Mouse (Mus musculus): ENCODE measurements around the gene Fuz. TPM values are rescaled to one million over a fixed set of nuclear protein-coding genes. Genes with fewer than 3 reads are reported as not detected.
"Not testable (repeated sequence)": the region's sequence is repeated elsewhere in the genome, so short reads cannot be mapped to it uniquely, and the experiment has no call there.

Fuz gene
- polyA plus RNA-seq, 1 experiment from 2014 or later: 28.4 TPM

DNA sequence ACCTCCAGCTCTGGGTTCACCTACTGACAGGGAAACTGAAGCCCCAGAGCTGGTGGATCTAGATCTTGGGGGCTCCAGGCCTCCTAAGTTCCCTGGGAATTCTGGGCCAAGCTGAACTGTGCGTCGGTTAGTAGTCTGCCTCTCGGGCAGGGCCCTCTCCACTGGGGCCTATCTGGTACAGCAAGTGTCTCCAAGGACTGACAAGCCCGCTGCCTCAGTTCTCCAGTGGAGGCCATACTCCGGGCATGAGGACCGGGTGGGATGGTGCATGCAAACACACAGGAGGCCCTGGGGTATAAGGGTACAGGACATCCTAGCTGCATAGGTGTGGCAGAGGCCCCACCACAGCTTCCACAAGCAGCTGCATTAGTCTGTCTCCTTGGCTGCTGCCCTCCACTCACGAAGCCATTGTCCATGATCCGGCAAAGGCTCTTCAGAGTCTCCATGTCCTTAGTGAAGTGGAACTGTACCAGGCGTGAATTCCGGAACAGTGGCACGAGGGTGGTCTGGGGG is 31.8 kb upstream of the Fuz start:
- peaks cover 90% of the 10 kb centered on the region for H3K36me3 ChIP-seq
- H3K4me3 ChIP-seq: peak overlapping the region; percentile 20; the same call in 1 of the 2 replicates
- no peaks in the 10 kb centered on the region for H3K27me3 ChIP-seq (ENCODE audit: insufficient read depth, poor library complexity, severe bottlenecking)
- H3K27ac ChIP-seq: no peak overlapping the region
- no peak for DNase-seq (ENCODE audit: low spot score)
- peaks cover 61% of the 10 kb centered on the region for H3K4me1 ChIP-seq (replicated peaks)
- whole genome bisulfite sequencing: 91% methylated on average over 11 of the region's 11 CpGs
- no peaks in the 10 kb centered on the region for H3K9me3 ChIP-seq

DNA sequence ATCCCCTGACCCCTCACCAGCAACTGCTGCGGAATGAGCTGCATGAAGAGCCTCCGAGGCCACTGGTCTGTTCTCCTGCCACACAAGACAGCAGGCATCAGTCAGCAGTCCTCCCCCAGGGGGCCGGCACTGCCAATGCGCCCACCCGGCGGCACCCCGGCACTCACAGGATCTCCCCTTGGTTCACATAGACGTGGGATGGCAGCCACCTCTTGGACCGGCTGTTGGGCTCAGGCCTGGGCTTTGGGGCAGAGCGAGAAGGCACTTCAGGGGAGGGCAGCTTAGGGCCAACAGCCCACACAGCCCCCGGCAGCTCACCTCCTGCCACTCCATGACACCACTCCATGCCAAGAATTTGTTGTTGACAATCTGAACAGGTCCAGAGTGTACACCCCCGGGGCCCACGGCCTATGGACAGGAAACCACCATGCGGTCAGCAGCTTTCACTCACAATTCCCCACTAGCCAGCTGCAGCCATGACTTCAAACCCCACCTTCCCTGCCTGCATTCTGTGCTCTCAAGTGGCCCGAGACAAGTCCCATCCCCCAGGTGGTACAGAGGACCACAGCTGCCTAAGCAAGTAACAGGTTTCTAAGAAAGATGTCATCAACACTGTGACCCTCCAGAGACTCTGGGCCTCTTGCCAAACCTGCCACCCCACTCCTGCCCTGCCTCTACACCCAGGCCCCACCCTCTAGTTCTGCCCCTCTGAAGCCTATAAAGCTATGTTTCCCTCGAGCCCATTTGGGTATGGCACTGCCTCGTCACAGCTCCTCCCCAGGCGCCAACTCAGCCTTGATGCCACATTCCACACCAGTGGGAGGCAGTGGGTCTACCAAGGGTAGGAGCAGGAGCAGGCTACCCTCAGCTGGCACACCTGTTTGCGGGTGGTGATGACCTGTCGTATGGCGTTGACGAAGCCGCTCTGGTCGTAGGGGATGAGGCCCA is 31.0 kb upstream of the Fuz start:
- WGBS: 88% methylated on average over 24 of the region's 24 CpGs
- H3K9me3 ChIP-seq: no peaks in the 10 kb centered on the region
- DNase-seq (ENCODE audit: low spot score): no peak
- no peaks in the 10 kb centered on the region for H3K27me3 ChIP-seq (ENCODE audit: insufficient read depth, poor library complexity, severe bottlenecking)
- peaks cover 61% of the 10 kb centered on the region for H3K4me1 ChIP-seq (replicated peaks)
- H3K27ac ChIP-seq: no peak overlapping the region
- peak overlapping the region; percentile 20; the same call in 1 of the 2 replicates for H3K4me3 ChIP-seq
- peaks cover 82% of the 10 kb centered on the region for H3K36me3 ChIP-seq

DNA sequence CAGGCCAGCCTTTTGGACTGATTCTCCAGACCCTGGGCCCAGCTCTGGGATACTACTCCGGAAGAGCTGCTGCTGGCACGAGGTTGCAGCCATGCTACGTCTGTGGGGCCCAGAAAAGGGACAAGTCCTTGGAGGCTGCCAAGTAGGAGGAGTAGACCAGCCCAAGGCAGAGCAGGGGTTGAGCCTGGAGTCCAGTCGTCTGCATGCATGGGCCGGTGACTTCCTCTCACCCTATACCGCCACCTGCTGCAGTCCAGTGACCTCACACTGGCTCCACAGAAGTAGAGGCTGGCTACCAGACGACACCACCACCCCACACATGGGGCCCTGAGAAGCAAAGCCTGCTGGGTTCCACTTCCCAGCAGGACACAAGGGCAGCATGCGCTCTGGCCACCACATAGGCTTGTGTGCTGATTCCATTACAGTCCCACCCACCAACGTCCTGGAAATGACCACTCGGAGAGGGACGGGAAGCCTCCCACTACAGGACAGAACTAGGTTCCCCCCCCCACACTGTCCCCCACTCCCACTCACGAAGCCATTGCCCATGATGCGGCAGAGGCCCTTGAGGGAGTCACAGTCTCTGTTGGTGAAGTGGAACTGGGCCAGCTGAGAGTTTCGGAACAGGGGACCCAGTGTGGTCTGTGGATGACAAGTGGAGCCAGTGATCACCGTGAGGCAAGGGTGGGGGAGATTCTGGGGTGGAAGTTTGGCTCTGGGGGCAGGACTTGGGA is 29.4 kb upstream of the Fuz start:
- Histone ChIP-seq H3K4me3 (peak overlapping the region; percentile 95), H3K4me1 (replicated peaks) (peaks cover 60% of the 10 kb centered on the region), H3K27me3 (ENCODE audit: insufficient read depth, poor library complexity, severe bottlenecking) (no peaks in the 10 kb centered on the region), H3K36me3 (peaks cover 67% of the 10 kb centered on the region), H3K27ac (no peak overlapping the region), H3K9me3 (no peaks in the 10 kb centered on the region)
- DNase-seq (ENCODE audit: low spot score): no peak
- WGBS: 73% methylated on average over 15 of the region's 15 CpGs

DNA sequence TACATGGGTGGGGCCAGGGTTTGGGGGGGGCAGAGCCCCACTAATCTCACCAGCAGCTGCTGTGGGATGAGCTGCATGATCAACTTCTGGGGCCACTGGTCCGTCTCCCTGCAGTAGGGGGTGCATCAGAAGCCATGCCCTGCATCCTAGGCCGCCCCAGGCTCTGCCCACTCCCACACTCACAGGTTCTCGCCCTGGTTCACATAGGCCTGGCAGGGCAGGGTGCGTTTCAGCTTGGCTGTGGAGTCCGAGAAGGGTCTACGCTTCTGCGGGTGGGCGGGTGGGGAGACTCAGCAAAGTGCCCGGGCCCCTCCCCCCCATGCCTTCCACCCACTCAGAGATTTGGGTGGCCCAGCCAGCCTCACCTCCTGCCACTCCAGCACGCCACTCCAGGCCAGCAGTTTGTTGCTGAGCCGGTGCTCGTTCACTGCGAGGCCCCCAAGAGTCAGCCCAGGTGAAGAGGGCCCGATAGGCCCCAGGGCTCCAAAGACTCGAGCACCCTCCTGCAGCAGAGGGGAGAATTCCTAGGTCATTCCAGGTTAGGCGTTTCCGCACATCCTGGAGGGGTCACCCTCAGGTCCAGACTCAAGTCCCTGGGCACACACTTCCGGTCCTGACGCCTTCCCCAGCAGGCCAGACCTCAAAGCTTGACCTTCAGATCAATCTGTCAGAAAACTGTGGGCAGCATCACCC is 28.7 kb upstream of the Fuz start:
- Histone ChIP-seq H3K36me3 (peaks cover 60% of the 10 kb centered on the region), H3K4me3 (peak overlapping the region; percentile 95), H3K4me1 (replicated peaks) (peaks cover 59% of the 10 kb centered on the region), H3K9me3 (no peaks in the 10 kb centered on the region), H3K27ac (peak overlapping the region; percentile 29), H3K27me3 (ENCODE audit: insufficient read depth, poor library complexity, severe bottlenecking) (no peaks in the 10 kb centered on the region)
- 79% methylated on average over 19 of the region's 19 CpGs for WGBS
- no peak for DNase-seq (ENCODE audit: low spot score)

DNA sequence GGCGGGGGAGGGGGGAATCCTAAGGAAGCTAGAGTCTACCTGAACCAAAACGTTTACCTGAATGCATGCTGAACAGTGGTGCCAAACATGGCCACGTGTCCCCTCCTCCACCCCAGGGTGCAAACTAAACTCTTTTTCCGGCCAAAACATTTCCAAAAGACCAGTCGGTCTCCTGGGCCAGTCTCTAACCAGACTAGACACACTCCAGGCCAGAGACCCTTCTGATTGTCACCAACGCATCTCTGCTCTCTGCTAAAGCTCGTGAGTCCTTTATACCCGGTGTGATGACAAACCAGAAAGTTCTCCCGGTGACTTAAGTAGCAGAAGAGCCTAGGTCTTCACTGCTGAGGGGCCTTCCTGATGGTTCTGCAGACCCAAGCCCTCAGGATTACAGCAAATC is 28.1 kb upstream of the Fuz start:
- Histone ChIP-seq H3K4me3 (peak overlapping the region; percentile 95), H3K4me1 (replicated peaks) (peaks cover 61% of the 10 kb centered on the region), H3K36me3 (peaks cover 53% of the 10 kb centered on the region), H3K27ac (0 out of 2 replicates have a peak overlapping the region, but pooled peaks have one; percentile 100), H3K9me3 (no peaks in the 10 kb centered on the region), H3K27me3 (ENCODE audit: insufficient read depth, poor library complexity, severe bottlenecking) (no peaks in the 10 kb centered on the region)
- no peak for DNase-seq (ENCODE audit: low spot score)
- WGBS: 61% methylated on average over 9 of the region's 9 CpGs

DNA sequence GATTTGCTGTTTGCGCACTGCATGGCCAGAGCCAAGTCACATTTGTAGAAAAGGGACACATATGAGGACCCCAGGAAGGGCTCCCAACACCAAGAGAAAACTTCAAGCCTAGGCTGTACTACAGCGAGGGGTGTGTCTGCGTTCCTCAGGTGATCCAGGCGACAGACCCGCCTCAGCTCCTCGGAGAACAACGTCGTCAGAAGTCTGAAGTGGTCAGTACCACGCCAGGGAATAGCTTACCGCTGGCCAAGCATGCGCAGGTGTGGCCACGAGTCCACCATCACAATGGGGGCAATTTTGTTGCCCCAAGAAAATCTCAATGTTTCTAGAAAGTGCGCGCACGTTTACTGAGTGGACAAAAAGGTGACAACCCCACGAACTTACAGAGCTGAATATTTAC is 27.4 kb upstream of the Fuz start:
- H3K4me3 ChIP-seq: peak overlapping the region; percentile 95
- DNase-seq (ENCODE audit: low spot score): no peak
- peaks cover 62% of the 10 kb centered on the region for H3K4me1 ChIP-seq (replicated peaks)
- H3K9me3 ChIP-seq: no peaks in the 10 kb centered on the region
- H3K36me3 ChIP-seq: peaks cover 47% of the 10 kb centered on the region
- H3K27ac ChIP-seq: peak overlapping the region; percentile 100
- no peaks in the 10 kb centered on the region for H3K27me3 ChIP-seq (ENCODE audit: insufficient read depth, poor library complexity, severe bottlenecking)
- WGBS: 6% methylated on average over 16 of the region's 16 CpGs

DNA sequence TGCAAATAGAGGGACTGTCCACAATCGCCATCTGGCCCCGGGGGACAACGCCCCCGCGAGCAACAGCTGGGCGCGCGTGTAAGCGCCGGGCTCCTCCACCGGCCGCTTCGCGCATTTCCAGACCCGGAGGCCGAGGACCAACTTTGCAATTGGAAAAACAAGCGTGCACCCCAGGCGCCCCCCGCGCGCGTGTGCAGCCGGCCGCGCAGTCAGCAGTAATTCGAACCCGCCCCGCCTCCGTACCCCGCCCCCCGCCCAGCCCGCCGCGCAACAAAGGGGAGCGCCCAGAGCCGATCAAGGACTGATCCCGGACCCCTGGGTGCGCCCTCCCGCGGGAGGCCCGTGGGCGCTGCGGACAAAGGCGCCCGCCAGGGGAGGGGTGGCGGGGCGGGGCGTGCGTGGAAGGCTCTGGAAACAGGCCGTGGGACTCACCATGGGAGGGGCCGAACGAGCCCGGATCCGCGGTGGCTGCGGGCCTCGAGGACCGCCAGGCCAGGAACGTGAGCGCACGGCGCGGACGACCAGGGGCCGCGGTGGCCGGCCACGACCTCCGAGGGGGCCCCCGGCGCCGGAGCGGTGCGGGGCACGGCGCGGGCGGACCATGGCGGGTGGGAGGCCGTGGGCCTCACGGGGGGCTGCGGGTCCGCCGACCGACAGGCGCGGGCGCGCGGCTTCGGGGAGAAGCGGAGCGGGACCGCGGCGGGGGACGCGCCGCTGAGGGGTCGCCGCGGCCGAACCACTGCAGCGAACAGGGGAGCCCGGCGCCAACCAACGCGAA is 26.8 kb upstream of the Fuz start:
- peak overlapping the region; percentile 100 for H3K27ac ChIP-seq
- WGBS: under 1% methylated on average over 108 of the region's 108 CpGs
- H3K27me3 ChIP-seq (ENCODE audit: insufficient read depth, poor library complexity, severe bottlenecking): no peaks in the 10 kb centered on the region
- DNase-seq (ENCODE audit: low spot score): peak; percentile 79
- peak overlapping the region; percentile 95 for H3K4me3 ChIP-seq
- peaks cover 40% of the 10 kb centered on the region for H3K36me3 ChIP-seq
- peaks cover 62% of the 10 kb centered on the region for H3K4me1 ChIP-seq (replicated peaks)
- no peaks in the 10 kb centered on the region for H3K9me3 ChIP-seq

DNA sequence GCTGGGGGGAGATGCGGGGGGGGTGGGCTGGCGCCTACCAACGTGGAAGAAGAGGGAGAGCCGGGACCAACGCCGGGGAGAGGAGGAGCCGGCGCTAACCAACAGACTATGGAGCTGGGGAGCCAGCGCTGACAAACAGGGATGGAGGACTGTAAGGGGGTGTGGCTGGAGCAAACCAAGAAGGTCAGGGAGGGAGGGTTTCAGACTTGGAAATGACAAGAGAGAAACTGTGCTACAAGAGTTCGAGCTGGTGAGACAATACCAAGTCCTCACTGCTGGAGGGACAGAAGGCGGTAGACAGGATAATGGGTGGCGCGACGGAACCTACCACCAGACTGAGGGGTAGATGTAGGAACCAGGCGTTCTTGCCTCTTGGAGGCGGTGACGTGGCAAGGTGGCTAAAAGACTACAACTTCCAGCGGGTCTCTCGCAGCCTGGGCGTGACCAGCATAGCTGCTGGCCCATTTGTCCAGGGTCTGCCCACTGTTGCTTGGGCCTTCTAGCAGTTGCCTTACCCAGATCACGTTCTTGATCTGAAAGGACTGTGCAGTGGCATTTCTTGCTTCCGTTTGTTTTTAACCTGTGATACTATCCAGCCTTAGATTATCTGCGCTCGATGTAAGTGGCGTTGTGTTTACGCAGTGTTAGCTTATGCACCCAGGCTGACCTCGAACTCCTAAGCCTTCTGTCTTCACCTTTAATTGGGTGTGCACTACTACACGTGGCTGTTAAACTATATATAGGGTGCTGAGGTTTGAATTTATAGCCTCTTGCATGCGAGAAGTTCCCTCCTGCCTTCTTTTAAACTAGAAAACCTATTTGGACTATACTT is 26.0 kb upstream of the Fuz start, which contains the start of gene Ptov1:
Gene Ptov1, minus strand, starts transcription at position 92 of the 832 bp plus-strand sequence.
- peak; percentile 96 for DNase-seq (ENCODE audit: low spot score)
- peaks cover 58% of the 10 kb centered on the region for H3K4me1 ChIP-seq (replicated peaks)
- 13% methylated on average over 29 of the region's 29 CpGs for WGBS

DNA sequence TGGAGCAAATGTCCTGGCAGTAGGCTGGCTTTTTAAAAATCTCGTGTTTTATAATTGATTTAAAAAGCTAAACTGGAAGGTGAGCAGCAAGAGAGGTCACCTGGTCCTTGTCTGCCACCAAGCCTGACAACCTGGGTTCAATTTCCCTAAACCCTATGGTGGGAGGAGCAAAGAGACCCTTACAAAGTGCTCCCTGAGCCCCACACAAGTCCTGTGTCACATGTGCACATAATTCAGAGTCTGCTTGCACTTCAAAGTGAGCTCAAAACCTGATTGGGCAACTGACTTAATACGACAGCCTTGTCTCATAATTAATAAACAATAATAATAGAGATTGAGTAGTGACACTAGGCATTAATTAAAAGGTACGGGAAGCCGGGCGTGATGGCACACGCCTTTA is 25.3 kb upstream of the Fuz start:
- Histone ChIP-seq H3K4me3 (peak overlapping the region; percentile 95), H3K4me1 (replicated peaks) (peaks cover 52% of the 10 kb centered on the region)
- WGBS: 87% methylated on average over 6 of the region's 6 CpGs

More for the DNA sequence above, 26.0 kb upstream of the Fuz start, which contains the start of gene Ptov1:
- peak within 1 kb of the TSS; percentile 100 for H3K27ac ChIP-seq
- H3K36me3 ChIP-seq: peaks cover 32% of the 10 kb centered on the region
- H3K9me3 ChIP-seq: no peaks in the 10 kb centered on the region
- H3K27me3 ChIP-seq (ENCODE audit: insufficient read depth, poor library complexity, severe bottlenecking): no peaks in the 10 kb centered on the region
- peak within 1 kb of the TSS; percentile 95 for H3K4me3 ChIP-seq

DNA sequence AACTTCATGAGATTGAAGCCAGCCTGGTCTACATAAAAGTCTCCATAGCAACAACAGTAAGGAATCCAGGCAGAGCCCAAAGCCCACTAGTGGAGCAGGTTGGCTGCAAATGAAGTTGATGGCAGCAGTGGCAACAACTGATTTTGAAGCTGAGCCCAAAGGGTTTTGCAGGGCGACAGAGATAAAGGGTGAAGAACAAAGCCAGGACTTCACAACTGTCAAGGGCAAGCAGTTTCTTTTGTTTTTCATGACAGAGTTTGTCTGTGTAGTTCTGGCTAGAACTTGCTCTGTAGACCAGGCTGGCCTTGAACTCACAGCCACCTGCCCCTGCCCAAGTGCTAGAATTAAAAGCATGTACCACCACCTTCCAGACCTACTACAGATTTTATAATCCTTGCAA is 24.7 kb upstream of the Fuz start:
- DNase-seq (ENCODE audit: low spot score): no peak
- 51% methylated on average over 1 of the region's 1 CpGs for WGBS
- no peak overlapping the region for H3K4me3 ChIP-seq
- H3K9me3 ChIP-seq: no peaks in the 10 kb centered on the region
- peaks cover 47% of the 10 kb centered on the region for H3K4me1 ChIP-seq (replicated peaks)
- no peak overlapping the region for H3K27ac ChIP-seq
- no peaks in the 10 kb centered on the region for H3K27me3 ChIP-seq (ENCODE audit: insufficient read depth, poor library complexity, severe bottlenecking)
- peaks cover 27% of the 10 kb centered on the region for H3K36me3 ChIP-seq

More for the DNA sequence above, 25.3 kb upstream of the Fuz start:
- peaks cover 27% of the 10 kb centered on the region for H3K36me3 ChIP-seq
- H3K27ac ChIP-seq: peak overlapping the region; percentile 100
- no peak for DNase-seq (ENCODE audit: low spot score)
- no peaks in the 10 kb centered on the region for H3K9me3 ChIP-seq
- no peaks in the 10 kb centered on the region for H3K27me3 ChIP-seq (ENCODE audit: insufficient read depth, poor library complexity, severe bottlenecking)

DNA sequence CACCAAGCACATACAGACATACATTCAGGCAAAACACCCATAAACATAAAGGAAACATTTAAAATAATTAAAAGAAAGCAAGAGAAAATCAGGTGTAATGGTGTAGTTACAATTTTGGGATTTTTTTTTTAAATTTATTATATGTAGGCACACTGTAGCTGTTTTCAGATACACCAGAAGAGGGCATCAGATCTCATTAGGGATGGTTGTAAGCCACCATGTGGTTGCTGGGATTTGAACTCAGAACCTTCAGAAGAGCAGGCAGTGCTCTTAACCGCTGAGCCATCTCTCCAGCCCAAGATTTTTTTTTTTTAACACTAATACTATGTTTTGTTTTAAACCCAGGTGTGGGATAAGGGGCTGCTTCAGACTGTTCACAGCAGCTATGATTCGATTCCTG is 24.1 kb upstream of the Fuz start:
- peaks cover 41% of the 10 kb centered on the region for H3K4me1 ChIP-seq (replicated peaks)
- H3K27me3 ChIP-seq (ENCODE audit: insufficient read depth, poor library complexity, severe bottlenecking); H3K27ac ChIP-seq; H3K4me3 ChIP-seq; DNase-seq (ENCODE audit: low spot score); H3K9me3 ChIP-seq: not testable (repeated sequence)
- 89% methylated on average over 2 of the region's 2 CpGs for WGBS
- H3K36me3 ChIP-seq: peaks cover 27% of the 10 kb centered on the region

Data from hindbrain, embryonic 10.5 days (tissue).